Mouse (Mus musculus) embryonic facial prominence, embryonic 15.5 days (tissue): Measurements from ENCODE around the gene Pheta1. TPM values are rescaled to one million over a fixed set of nuclear protein-coding genes. Genes with fewer than 3 reads are reported as not detected.
A peak's percentile ranks its signal among the peaks of the same experiment; 100 is the strongest.

Experiments used
- ATAC-seq: fragments of 200-750 bp; cut with Nextera tagmentation; 2 replicates; pipeline ENCODE4 v1.8.0; 2017; ENCODE audit warnings: low read depth, moderate TSS enrichment; ENCODE audit not compliant: insufficient number of reproducible peaks, low FRiP score, low TSS enrichment
- H3K27ac ChIP-seq: fragments of 300-500 bp; sonication (generic); replicated peaks from 2 replicates; pipeline ENCODE4 v1.5.1; 2015; ENCODE audit warnings: mild to moderate bottlenecking, inconsistent platforms
- H3K27me3 ChIP-seq: fragments of 300-500 bp; sonication (generic); 2 replicates; pipeline ENCODE4 v1.6.1; 2015; ENCODE audit warnings: inconsistent platforms
- H3K36me3 ChIP-seq: fragments of 300-500 bp; sonication (generic); 2 replicates; pipeline ENCODE4 v1.6.1; 2015; ENCODE audit warnings: mild to moderate bottlenecking, inconsistent platforms
- H3K4me1 ChIP-seq: fragments of 300-500 bp; sonication (generic); 2 replicates; pipeline ENCODE4 v1.6.1; 2015; ENCODE audit warnings: inconsistent platforms
- H3K4me2 ChIP-seq: fragments of 300-500 bp; sonication (generic); replicated peaks from 2 replicates; pipeline ENCODE4 v1.6.1; 2015; ENCODE audit warnings: mild to moderate bottlenecking, inconsistent platforms
- H3K4me3 ChIP-seq: fragments of 300-500 bp; sonication (generic); replicated peaks from 2 replicates; pipeline ENCODE4 v1.5.1; 2015; ENCODE audit warnings: mild to moderate bottlenecking, inconsistent platforms
- H3K9ac ChIP-seq: fragments of 300-500 bp; sonication (generic); 2 replicates; pipeline ENCODE4 v1.6.1; 2015; ENCODE audit warnings: inconsistent platforms
- H3K9me3 ChIP-seq: fragments of 300-500 bp; sonication (generic); replicated peaks from 2 replicates; pipeline ENCODE4 v1.6.1; 2016; ENCODE audit warnings: inconsistent platforms
- WGBS: fragments of 180-500 bp; shearing (Covaris S2); methylation state at CpG from one replicate; pipeline ENCODE4 v1.1.7; 2015; 5-methylcytosine and 5-hydroxymethylcytosine counted together
- polyA plus RNA-seq: library from polyadenylated mRNA; unstranded; fragments of >200 nt; fragmentation: Nextera tagmentation; extraction: Ambion mirVana; gene quantifications from 2 replicates; pipeline ENCODE4 v1.2.1, GENCODE M21; 2015

The Pheta1 gene
- polyA plus RNA-seq, 1 experiment from 2014 or later = 28.1 TPM

DNA sequence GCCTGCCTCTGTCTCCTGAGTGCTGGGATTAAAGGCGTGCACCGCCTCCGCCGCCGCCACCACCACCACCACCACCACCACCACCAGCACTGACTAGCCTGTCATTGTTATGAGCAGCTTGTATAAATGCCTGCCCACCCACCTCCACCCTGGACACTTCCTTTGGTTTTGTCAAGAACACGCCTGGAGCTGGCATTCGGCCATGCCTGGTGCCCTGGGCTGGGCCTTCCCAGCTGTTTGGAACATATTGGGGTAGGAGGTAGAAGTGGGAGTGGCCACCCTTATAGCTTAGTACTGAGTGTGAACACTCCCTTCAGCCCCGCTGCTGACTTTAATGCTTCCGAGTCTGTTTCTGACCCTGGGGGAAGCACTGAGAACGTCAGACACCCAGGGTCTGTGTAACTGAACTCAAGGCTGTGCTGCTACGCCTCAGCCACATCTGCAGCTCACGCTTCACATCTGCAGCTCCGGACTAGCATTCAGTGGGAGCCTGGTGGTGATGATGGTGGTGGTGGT lies 22.8 kb downstream of the Pheta1 start:
- 82% methylated on average over 13 of the region's 13 CpGs for WGBS
- Histone ChIP-seq H3K9ac (no peak overlapping the region), H3K4me2 (no peak overlapping the region), H3K4me1 (0 out of 2 replicates have a peak, but pooled peaks cover 4% of the 10 kb centered on the region), H3K27ac (no peak overlapping the region), H3K9me3 (no peaks in the 10 kb centered on the region), H3K27me3 (no peaks in the 10 kb centered on the region), H3K4me3 (no peak overlapping the region), H3K36me3 (no peaks in the 10 kb centered on the region)
- no peak for ATAC-seq

GRCm38 (mm10) chr5:121872158-121872557 lies 23.4 kb downstream of the Pheta1 start:
- no peaks in the 10 kb centered on the region for H3K27me3 ChIP-seq
- 10% methylated on average over 4 of the region's 4 CpGs for WGBS
- no peak overlapping the region for H3K4me2 ChIP-seq
- H3K4me3 ChIP-seq = no peak overlapping the region
- H3K36me3 ChIP-seq = no peaks in the 10 kb centered on the region
- no peaks in the 10 kb centered on the region for H3K9me3 ChIP-seq
- no peak overlapping the region for H3K27ac ChIP-seq
- 0 out of 2 replicates have a peak, but pooled peaks have one; percentile 31 for ATAC-seq
- 0 out of 2 replicates have a peak, but pooled peaks cover 4% of the 10 kb centered on the region for H3K4me1 ChIP-seq
- no peak overlapping the region for H3K9ac ChIP-seq

- Histone ChIP-seq H3K36me3 (no peaks in the 10 kb centered on the region), H3K4me2 (no peak overlapping the region), H3K4me1 (no peaks in the 10 kb centered on the region), H3K9me3 (no peaks in the 10 kb centered on the region), H3K4me3 (no peak overlapping the region), H3K27ac (no peak overlapping the region), H3K27me3 (no peaks in the 10 kb centered on the region), H3K9ac (no peak overlapping the region)
- no peak for ATAC-seq
- 89% methylated on average over 12 of the region's 12 CpGs for WGBS
Observed at GRCm38 (mm10) chr5:121875041-121875440, 26.3 kb downstream of the Pheta1 start.

- no peaks in the 10 kb centered on the region for H3K9me3 ChIP-seq
- H3K36me3 ChIP-seq = no peaks in the 10 kb centered on the region
- H3K9ac ChIP-seq = no peak overlapping the region
- no peak overlapping the region for H3K4me2 ChIP-seq
- H3K27me3 ChIP-seq = no peaks in the 10 kb centered on the region
- H3K4me3 ChIP-seq = no peak overlapping the region
- H3K27ac ChIP-seq = no peak overlapping the region
- ATAC-seq = no peak
- 82% methylated on average over 12 of the region's 12 CpGs for WGBS
- no peaks in the 10 kb centered on the region for H3K4me1 ChIP-seq
Observed at GRCm38 (mm10) chr5:121876901-121877300, 28.1 kb downstream of the Pheta1 start.

- Histone ChIP-seq H3K36me3 (no peaks in the 10 kb centered on the region), H3K27ac (no peak overlapping the region), H3K27me3 (no peaks in the 10 kb centered on the region), H3K4me1 (no peaks in the 10 kb centered on the region), H3K4me3 (no peak overlapping the region), H3K9me3 (no peaks in the 10 kb centered on the region), H3K9ac (no peak overlapping the region), H3K4me2 (no peak overlapping the region)
- 77% methylated on average over 17 of the region's 17 CpGs for WGBS
- ATAC-seq = no peak
Observed at GRCm38 (mm10) chr5:121878703-121879102, 29.9 kb downstream of the Pheta1 start.

DNA sequence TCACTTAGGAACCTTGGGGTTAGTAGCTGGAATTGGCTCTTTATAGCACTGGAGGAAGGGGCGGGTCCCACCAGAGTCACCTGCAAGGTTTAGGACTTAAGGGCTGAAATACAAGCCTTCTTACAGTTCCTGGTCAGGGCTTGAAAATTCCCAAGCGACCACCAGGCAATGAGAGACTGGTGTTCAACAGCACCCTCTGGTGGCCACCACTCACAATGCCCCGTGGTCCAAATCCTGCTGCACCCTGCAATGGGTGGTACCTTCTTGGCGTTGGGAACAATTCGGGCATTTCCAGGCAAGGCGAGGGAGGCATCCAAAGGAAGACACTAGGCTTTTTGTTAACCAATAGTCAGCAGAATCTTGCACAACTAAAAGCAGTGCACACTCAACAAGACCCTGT lies 30.4 kb downstream of the Pheta1 start:
- Histone ChIP-seq H3K9me3 (no peaks in the 10 kb centered on the region), H3K27me3 (no peaks in the 10 kb centered on the region), H3K36me3 (no peaks in the 10 kb centered on the region), H3K4me3 (no peak overlapping the region), H3K9ac (no peak overlapping the region), H3K4me1 (no peaks in the 10 kb centered on the region), H3K27ac (no peak overlapping the region), H3K4me2 (no peak overlapping the region)
- no peak for ATAC-seq
- 62% methylated on average over 6 of the region's 6 CpGs for WGBS

DNA sequence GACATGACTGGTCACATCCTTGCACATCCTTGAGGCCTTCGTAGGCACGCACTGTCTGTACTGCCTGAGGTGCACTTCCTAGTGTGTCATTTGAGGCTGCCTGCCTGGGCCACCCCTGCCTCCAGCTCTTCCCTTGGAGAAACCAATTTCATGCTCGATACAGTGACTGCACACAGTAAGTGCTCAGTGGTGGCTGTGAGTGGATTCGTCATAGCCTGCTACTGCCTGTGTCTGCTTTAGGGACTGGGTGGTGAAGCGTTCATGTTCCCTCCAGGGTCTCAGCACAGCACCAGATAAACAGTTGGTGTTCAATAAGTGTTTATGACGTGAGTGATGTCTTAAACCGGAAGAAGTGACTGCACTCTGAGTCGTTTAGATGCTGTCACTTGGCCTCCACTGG lies 34.6 kb downstream of the Pheta1 start:
- no peaks in the 10 kb centered on the region for H3K27me3 ChIP-seq
- no peaks in the 10 kb centered on the region for H3K9me3 ChIP-seq
- no peaks in the 10 kb centered on the region for H3K36me3 ChIP-seq
- no peak overlapping the region for H3K27ac ChIP-seq
- no peak overlapping the region for H3K4me2 ChIP-seq
- ATAC-seq = no peak
- H3K4me3 ChIP-seq = no peak overlapping the region
- no peak overlapping the region for H3K9ac ChIP-seq
- WGBS = 59% methylated on average over 8 of the region's 8 CpGs
- H3K4me1 ChIP-seq = no peaks in the 10 kb centered on the region

DNA sequence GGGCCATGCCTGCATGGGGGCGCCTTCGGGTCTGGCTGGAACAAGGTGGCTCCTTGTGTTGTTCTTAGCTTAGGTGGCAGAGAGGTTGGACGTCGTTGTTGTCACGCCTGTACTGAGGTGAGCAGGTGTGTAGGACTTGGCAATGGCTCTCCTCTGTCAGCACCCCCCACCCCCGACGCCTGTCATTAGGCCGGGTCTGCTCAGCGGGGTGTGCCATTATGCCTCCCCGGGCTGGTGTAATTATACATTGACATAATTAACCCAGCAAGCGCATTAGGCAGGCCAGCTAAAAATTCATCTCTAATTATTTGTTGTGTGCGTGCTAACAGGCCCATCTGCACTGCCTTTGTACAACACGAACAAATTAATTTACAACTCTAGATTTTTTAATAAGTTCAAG lies 40.6 kb downstream of the Pheta1 start:
- H3K9me3 ChIP-seq = no peaks in the 10 kb centered on the region
- H3K27ac ChIP-seq = no peak overlapping the region
- 34% methylated on average over 13 of the region's 13 CpGs for WGBS
- H3K4me3 ChIP-seq = no peak overlapping the region
- ATAC-seq = no peak
- H3K27me3 ChIP-seq = no peaks in the 10 kb centered on the region
- no peaks in the 10 kb centered on the region for H3K4me1 ChIP-seq
- no peaks in the 10 kb centered on the region for H3K36me3 ChIP-seq
- H3K9ac ChIP-seq = no peak overlapping the region
- no peak overlapping the region for H3K4me2 ChIP-seq

DNA sequence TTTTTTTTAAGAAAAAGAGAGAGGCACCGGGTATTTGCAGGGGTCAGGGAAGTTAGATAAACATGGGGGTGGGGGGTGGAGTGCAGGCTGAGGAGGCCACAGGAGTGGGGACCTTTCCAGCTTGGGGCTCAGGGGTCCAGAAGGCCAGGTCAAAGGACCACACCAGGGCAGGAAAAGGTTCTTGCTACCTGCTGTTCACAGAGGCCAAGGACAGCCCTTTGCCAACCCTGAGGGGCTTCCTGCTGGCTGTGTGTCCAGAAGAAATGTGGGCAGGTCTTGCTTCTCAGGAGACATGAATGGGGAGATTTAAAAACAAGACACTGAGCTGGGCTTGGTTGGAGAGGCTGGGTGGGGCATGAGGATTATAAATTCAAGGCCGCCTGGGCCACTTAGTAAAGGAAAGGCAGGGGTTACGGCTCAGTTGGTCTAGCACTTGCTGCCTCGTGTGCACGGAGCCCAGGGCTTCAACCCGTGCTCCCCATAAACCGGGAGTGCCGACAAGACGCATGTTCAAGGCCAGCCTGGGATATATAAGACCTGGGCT lies 41.1 kb downstream of the Pheta1 start:
- no peak overlapping the region for H3K27ac ChIP-seq
- no peaks in the 10 kb centered on the region for H3K4me1 ChIP-seq
- H3K9me3 ChIP-seq = no peaks in the 10 kb centered on the region
- no peak overlapping the region for H3K4me2 ChIP-seq
- H3K9ac ChIP-seq = no peak overlapping the region
- WGBS = 42% methylated on average over 9 of the region's 9 CpGs
- no peak overlapping the region for H3K4me3 ChIP-seq
- ATAC-seq = no peak
- H3K27me3 ChIP-seq = no peaks in the 10 kb centered on the region
- no peaks in the 10 kb centered on the region for H3K36me3 ChIP-seq

- Histone ChIP-seq H3K9ac (no peak overlapping the region), H3K27ac (no peak overlapping the region), H3K4me2 (no peak overlapping the region), H3K4me3 (no peak overlapping the region), H3K9me3 (no peaks in the 10 kb centered on the region), H3K27me3 (no peaks in the 10 kb centered on the region), H3K36me3 (no peaks in the 10 kb centered on the region), H3K4me1 (peaks cover 8% of the 10 kb centered on the region; the same call in 1 of the 2 replicates)
- WGBS = 88% methylated on average over 7 of the region's 7 CpGs
- ATAC-seq = no peak
Observed at GRCm38 (mm10) chr5:121890925-121891324, 42.1 kb downstream of the Pheta1 start.

DNA sequence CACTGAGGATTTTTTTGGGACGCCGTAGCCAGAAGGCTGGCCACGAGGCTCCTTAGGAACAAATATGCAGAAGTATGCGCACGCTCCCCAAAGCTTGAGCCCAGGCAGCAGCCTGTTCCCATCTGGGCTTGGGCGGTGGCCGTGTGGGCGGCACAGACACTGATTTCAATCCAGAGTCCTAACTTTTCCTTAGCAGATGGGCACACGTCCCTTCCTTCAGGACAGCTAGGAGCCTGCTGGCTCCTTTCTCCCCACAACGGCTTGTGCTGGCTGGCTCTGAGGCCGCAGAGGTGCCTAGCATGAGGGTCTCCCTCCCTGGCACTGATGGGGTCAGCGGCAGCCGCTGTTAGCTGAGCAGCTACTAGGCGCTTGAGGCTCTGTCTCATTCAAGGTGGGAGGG lies 43.5 kb downstream of the Pheta1 start:
- ATAC-seq = no peak
- Histone ChIP-seq H3K4me2 (no peak overlapping the region), H3K4me1 (peaks cover 9% of the 10 kb centered on the region; the same call in 1 of the 2 replicates), H3K27ac (no peak overlapping the region), H3K36me3 (no peaks in the 10 kb centered on the region), H3K27me3 (no peaks in the 10 kb centered on the region), H3K9ac (no peak overlapping the region), H3K9me3 (no peaks in the 10 kb centered on the region), H3K4me3 (no peak overlapping the region)
- 76% methylated on average over 14 of the region's 14 CpGs for WGBS

- no peak overlapping the region for H3K4me2 ChIP-seq
- no peaks in the 10 kb centered on the region for H3K9me3 ChIP-seq
- no peaks in the 10 kb centered on the region for H3K27me3 ChIP-seq
- no peak overlapping the region for H3K4me3 ChIP-seq
- no peaks in the 10 kb centered on the region for H3K36me3 ChIP-seq
- no peak overlapping the region for H3K9ac ChIP-seq
- no peak overlapping the region for H3K27ac ChIP-seq
- 31% methylated on average over 3 of the region's 3 CpGs for WGBS
- H3K4me1 ChIP-seq = peaks cover 9% of the 10 kb centered on the region; the same call in 1 of the 2 replicates
- ATAC-seq = no peak
Observed at GRCm38 (mm10) chr5:121893581-121893980, 44.8 kb downstream of the Pheta1 start.
